In the genomic region with DNA sequence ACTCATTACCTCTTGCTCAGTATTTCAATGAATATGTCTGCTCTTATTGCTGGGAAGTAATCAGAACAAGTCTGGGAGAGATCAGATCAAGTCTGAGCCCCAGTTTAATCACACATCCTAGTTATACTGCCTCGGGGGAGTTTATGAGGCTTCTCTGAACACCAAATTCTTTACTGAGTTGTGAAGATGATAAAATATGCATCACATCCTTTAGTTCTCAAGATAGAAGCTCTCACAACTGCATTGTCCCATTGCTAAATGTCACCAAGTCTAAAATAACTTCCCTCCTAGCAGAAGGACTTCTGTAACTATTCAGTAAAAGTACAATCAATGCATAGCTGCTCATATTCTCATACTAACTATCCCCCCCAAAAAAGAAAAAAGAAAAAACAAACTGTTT, we compare ENCODE assay signal across 28 mouse cellular contexts.
"Had no signal": no experiment of that assay in that cellular context is flagged by ENCODE, and none has a peak within 500 bp of the region (broad histone marks: within the 10 kb centered on the region; RNA-seq: fewer than 3 reads in every experiment).

No protein-coding gene starts in this region.

- H3K4me3 ChIP-seq: heart, adult 2 months; heart, embryonic 13.5 days; heart, embryonic 15.5 days; hindbrain, embryonic 10.5 days; hindbrain, embryonic 12.5 days; intestine, embryonic 15.5 days; kidney, embryonic 15.5 days; layer of hippocampus, adult 2 months; limb, embryonic 13.5 days; liver, embryonic 13.5 days; liver, embryonic 15.5 days had no signal

- DNase-seq: forebrain, postnatal 0 days; gastrocnemius, postnatal 14 days; gastrocnemius, postnatal 36 days; heart, adult 11 months; heart, adult 2 months; heart, postnatal 4 days; kidney, adult 18-20 months; kidney, adult 9 months; kidney, postnatal 10 days; kidney, postnatal 25 days; kidney, postnatal 4 days; liver; liver, embryonic 13.5 days had no signal

- H3K9ac ChIP-seq: forebrain, postnatal 0 days; heart, embryonic 13.5 days; heart, embryonic 15.5 days; hindbrain, embryonic 12.5 days; hindbrain, embryonic 14.5 days; intestine, embryonic 15.5 days; kidney, embryonic 15.5 days; limb, embryonic 13.5 days; liver, embryonic 13.5 days; liver, embryonic 15.5 days had no signal

- H3K36me3 ChIP-seq: heart, embryonic 13.5 days; heart, embryonic 15.5 days; hindbrain, embryonic 10.5 days; hindbrain, embryonic 12.5 days; intestine, embryonic 15.5 days; kidney, embryonic 15.5 days; limb, embryonic 13.5 days; liver, embryonic 13.5 days; liver, embryonic 15.5 days had no signal

- H3K27me3 ChIP-seq: heart, embryonic 13.5 days; heart, embryonic 15.5 days; hindbrain, embryonic 12.5 days; intestine, embryonic 15.5 days; kidney, embryonic 15.5 days; limb, embryonic 13.5 days; liver, embryonic 13.5 days; liver, embryonic 15.5 days had no signal

- ATAC-seq: forebrain, postnatal 0 days; hindbrain, embryonic 16.5 days; inflammation-experienced regulatory T-cells, adult 6 months; intestine, embryonic 15.5 days; intestine, postnatal 0 days had no signal

- H3K9me3 ChIP-seq: heart, embryonic 13.5 days; heart, embryonic 15.5 days; hindbrain, embryonic 10.5 days; hindbrain, embryonic 12.5 days; intestine, embryonic 15.5 days; kidney, embryonic 15.5 days; limb, embryonic 13.5 days; liver, embryonic 13.5 days; liver, embryonic 15.5 days had no signal

- H3K4me1 ChIP-seq: heart, embryonic 15.5 days; hindbrain, embryonic 10.5 days; hindbrain, embryonic 12.5 days; intestine, embryonic 15.5 days; kidney, embryonic 15.5 days; limb, embryonic 13.5 days; liver, embryonic 13.5 days; liver, embryonic 15.5 days had no signal

- H3K4me2 ChIP-seq: heart, embryonic 11.5 days; heart, embryonic 13.5 days; heart, embryonic 15.5 days; hindbrain, embryonic 12.5 days; hindbrain, embryonic 14.5 days; intestine, embryonic 15.5 days; kidney, embryonic 15.5 days; limb, embryonic 13.5 days; liver, embryonic 11.5 days; liver, embryonic 13.5 days; liver, embryonic 15.5 days had no signal

- H3K27ac ChIP-seq: heart, adult 2 months; heart, embryonic 13.5 days; heart, embryonic 15.5 days; hindbrain, embryonic 10.5 days; hindbrain, embryonic 12.5 days; hindbrain, embryonic 14.5 days; intestine, embryonic 15.5 days; kidney, embryonic 15.5 days; layer of hippocampus, adult 2 months; limb, embryonic 13.5 days; liver, embryonic 13.5 days; liver, embryonic 15.5 days had no signal
